Mouse (Mus musculus) neural tube, embryonic 11.5 days (tissue): Measurements from ENCODE around the gene Maml2. TPM values are rescaled to one million over a fixed set of nuclear protein-coding genes. Genes with fewer than 3 reads are reported as not detected.

Source experiments
- ATAC-seq: fragments of 200-750 bp; cut with Nextera tagmentation; 2 replicates; pipeline ENCODE4 v1.8.0; 2017; ENCODE audit warnings: moderate number of reproducible peaks, mild to moderate bottlenecking, moderate TSS enrichment, moderate library complexity; ENCODE audit not compliant: insufficient read depth, low FRiP score, low TSS enrichment
- DNase-seq: peaks from one replicate; pipeline ENCODE4 v3.0.0-alpha.2; 2015; ENCODE audit warnings: low spot score
- H3K27ac ChIP-seq: fragments of 300-500 bp; sonication (generic); 2 replicates; pipeline ENCODE4 v1.5.1; 2014; ENCODE audit warnings: low read depth, mild to moderate bottlenecking, low read length
- H3K27me3 ChIP-seq: fragments of 300-500 bp; sonication (generic); 2 replicates; pipeline ENCODE4 v1.6.1; 2014; ENCODE audit warnings: mild to moderate bottlenecking, low read length, mixed read lengths; ENCODE audit not compliant: control insufficient read depth, insufficient read depth
- H3K36me3 ChIP-seq: fragments of 300-500 bp; sonication (generic); 2 replicates; pipeline ENCODE4 v1.6.1; 2014; ENCODE audit warnings: mild to moderate bottlenecking, low read length, moderate library complexity, mixed read lengths; ENCODE audit not compliant: control insufficient read depth, insufficient read depth
- H3K4me1 ChIP-seq: fragments of 300-500 bp; sonication (generic); 2 replicates; pipeline ENCODE4 v1.6.1; 2014; ENCODE audit warnings: low read length, mixed read lengths; ENCODE audit not compliant: control insufficient read depth, insufficient read depth
- H3K4me2 ChIP-seq: fragments of 300-500 bp; sonication (generic); 2 replicates; pipeline ENCODE4 v1.6.1; 2014; ENCODE audit warnings: low read depth, mild to moderate bottlenecking, moderate library complexity
- H3K4me3 ChIP-seq: fragments of 300-500 bp; sonication (generic); 2 replicates; pipeline ENCODE4 v1.5.1; 2014; ENCODE audit warnings: low read depth, low read length
- H3K9ac ChIP-seq: fragments of 300-500 bp; sonication (generic); 2 replicates; pipeline ENCODE4 v1.6.1; 2014; ENCODE audit warnings: mild to moderate bottlenecking, low read length
- H3K9me3 ChIP-seq: fragments of 300-500 bp; sonication (generic); 2 replicates; pipeline ENCODE4 v1.6.1; 2016; ENCODE audit warnings: low read length; ENCODE audit not compliant: control insufficient read depth
- WGBS: fragments of 180-500 bp; shearing (Covaris S2); extraction: QIAGEN DNeasy Blood & Tissue Kit; methylation state at CpG from one replicate; pipeline ENCODE4 v1.1.7; 2014; 5-methylcytosine and 5-hydroxymethylcytosine counted together
- polyA plus RNA-seq: library from polyadenylated mRNA; unstranded; fragments of >200 nt; fragmentation: Nextera tagmentation; extraction: Ambion mirVana; gene quantifications from 2 replicates; pipeline ENCODE4 v1.2.1, GENCODE M21; 2014

Maml2 gene
- 12.8 and 14.1 TPM in 2 replicates for polyA plus RNA-seq

GRCm38 (mm10) chr9:13297668-13298512, at the start of gene Maml2:
Maml2 (plus strand) TSS chr9:13297957.
- peak within 1 kb of the TSS; percentile 65 for H3K4me3 ChIP-seq
- H3K27ac ChIP-seq = peak within 1 kb of the TSS; percentile 79
- WGBS = under 1% methylated on average over 20 of the region's 23 CpGs
- H3K36me3 ChIP-seq = no peaks in the 10 kb centered on the region
- peak within 1 kb of the TSS; percentile 77 for H3K9ac ChIP-seq
- ATAC-seq (peak; percentile 72), DNase-seq (peak; percentile 74)
- H3K9me3 ChIP-seq = no peaks in the 10 kb centered on the region
- no peaks in the 10 kb centered on the region for H3K27me3 ChIP-seq
- H3K4me2 ChIP-seq = peak within 1 kb of the TSS; percentile 97
- peaks cover 42% of the 10 kb centered on the region for H3K4me1 ChIP-seq

DNA sequence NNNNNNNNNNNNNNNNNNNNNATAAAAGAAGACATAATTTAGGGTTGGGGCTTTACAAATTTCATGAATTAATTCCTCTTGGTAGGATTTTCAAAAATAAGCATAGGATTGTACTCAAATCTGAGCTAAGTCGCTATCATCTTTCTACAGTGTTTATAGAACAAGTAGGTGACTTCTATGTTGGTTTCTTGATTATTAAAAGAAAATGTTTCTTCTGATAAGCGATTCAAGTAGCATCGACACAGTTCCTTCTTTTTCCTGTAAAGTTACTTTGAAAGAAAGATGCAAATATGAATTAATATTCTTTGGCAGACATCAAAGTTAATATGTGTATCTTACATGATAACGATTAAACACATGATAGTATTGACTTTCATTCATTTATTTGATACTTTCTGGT, 49.7 kb upstream of the Maml2 start:
- no peak overlapping the region for H3K9ac ChIP-seq
- H3K9me3 ChIP-seq = no peaks in the 10 kb centered on the region
- no peak overlapping the region for H3K4me3 ChIP-seq
- no peaks in the 10 kb centered on the region for H3K27me3 ChIP-seq
- H3K27ac ChIP-seq = no peak overlapping the region
- no peaks in the 10 kb centered on the region for H3K36me3 ChIP-seq
- DNase-seq (no peak), ATAC-seq (no peak)
- no peak overlapping the region for H3K4me2 ChIP-seq
- 94% methylated on average over 4 of the region's 4 CpGs for WGBS
- H3K4me1 ChIP-seq = peaks cover 14% of the 10 kb centered on the region

GRCm38 (mm10) chr9:13251251-13251650, 46.5 kb upstream of the Maml2 start:
- Histone ChIP-seq H3K27ac (no peak overlapping the region), H3K27me3 (no peaks in the 10 kb centered on the region), H3K4me2 (no peak overlapping the region), H3K4me1 (peaks cover 6% of the 10 kb centered on the region), H3K9ac (no peak overlapping the region), H3K36me3 (no peaks in the 10 kb centered on the region), H3K9me3 (no peaks in the 10 kb centered on the region), H3K4me3 (no peak overlapping the region)
- ATAC-seq (no peak), DNase-seq (no peak)
- 87% methylated on average over 2 of the region's 2 CpGs for WGBS

DNA sequence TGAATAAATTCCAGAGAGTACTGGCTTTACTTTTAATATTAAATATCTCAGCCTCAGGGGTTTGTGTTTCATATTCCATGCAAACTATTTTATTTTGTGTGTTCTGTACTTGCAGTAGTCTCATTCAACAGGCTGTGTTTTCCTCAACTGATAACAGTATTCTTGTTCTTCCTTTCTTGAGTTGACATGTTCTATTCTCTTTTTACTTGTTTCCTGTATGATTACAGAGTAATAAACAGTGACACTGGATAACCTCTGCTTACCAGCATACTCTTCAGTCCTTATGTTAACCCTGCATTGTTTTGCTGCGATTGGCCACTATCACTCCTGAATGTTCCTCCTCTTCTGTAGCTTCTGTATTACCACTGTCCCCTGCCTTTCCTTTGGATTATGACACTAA, 41.0 kb upstream of the Maml2 start:
- Histone ChIP-seq H3K9me3 (no peaks in the 10 kb centered on the region), H3K4me3 (no peak overlapping the region), H3K4me2 (no peak overlapping the region), H3K27ac (no peak overlapping the region), H3K4me1 (no peaks in the 10 kb centered on the region), H3K9ac (no peak overlapping the region), H3K27me3 (no peaks in the 10 kb centered on the region), H3K36me3 (no peaks in the 10 kb centered on the region)
- DNase-seq (no peak), ATAC-seq (no peak)
- 100% methylated on average over 1 of the region's 1 CpGs for WGBS

DNA sequence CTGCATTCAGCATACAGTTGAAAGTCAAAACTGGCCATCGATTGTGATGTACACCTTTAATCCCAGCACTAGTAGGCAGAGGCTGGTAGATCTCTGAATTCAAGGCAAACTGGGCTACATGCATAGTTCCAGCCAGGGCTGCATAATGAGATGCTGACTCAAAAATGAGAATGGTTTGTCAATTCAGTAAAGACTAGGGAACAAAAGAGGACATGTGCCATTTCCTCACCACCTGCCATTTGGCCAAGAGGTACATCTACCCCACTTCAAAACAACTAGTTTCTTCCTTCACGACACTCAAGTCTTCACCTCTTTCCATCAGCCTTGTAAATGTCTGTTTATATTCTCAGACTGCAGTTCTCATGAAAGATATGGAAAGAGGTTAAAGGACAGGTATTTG, 39.6 kb upstream of the Maml2 start:
- Histone ChIP-seq H3K27ac (no peak overlapping the region), H3K4me3 (no peak overlapping the region), H3K36me3 (no peaks in the 10 kb centered on the region), H3K4me1 (no peaks in the 10 kb centered on the region), H3K9me3 (no peaks in the 10 kb centered on the region), H3K27me3 (no peaks in the 10 kb centered on the region), H3K4me2 (no peak overlapping the region), H3K9ac (no peak overlapping the region)
- ATAC-seq (no peak), DNase-seq (no peak)
- WGBS = 91% methylated on average over 2 of the region's 2 CpGs

DNA sequence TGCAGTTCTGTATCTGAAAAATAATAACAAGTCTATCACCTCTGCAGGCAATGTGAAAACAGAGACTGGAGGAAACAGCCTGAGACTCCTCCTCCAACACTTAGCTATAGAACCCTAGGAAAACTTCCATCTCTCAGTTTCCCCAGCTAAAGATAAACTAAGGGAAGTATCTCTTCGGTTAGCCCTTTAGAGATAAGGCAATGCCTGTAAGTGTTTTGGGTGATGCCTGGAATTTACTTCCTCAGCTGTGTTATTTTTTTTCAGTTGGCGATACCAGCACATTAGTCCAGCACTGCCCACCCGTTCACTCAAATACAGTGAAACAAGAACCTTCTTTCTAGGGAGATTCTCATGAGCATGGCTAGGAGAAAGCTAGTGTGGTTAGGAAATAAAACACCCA, 36.8 kb upstream of the Maml2 start:
- no peak for DNase-seq

GRCm38 (mm10) chr9:13273219-13273618, 24.5 kb upstream of the Maml2 start:
- H3K9me3 ChIP-seq = no peaks in the 10 kb centered on the region
- WGBS = 86% methylated on average over 1 of the region's 1 CpGs
- H3K4me3 ChIP-seq = no peak overlapping the region
- no peak overlapping the region for H3K27ac ChIP-seq
- no peak overlapping the region for H3K9ac ChIP-seq
- H3K4me2 ChIP-seq = no peak overlapping the region
- no peaks in the 10 kb centered on the region for H3K4me1 ChIP-seq
- no peak for ATAC-seq
- DNase-seq = no peak
- no peaks in the 10 kb centered on the region for H3K36me3 ChIP-seq
- H3K27me3 ChIP-seq = no peaks in the 10 kb centered on the region

More for the DNA sequence above, 36.8 kb upstream of the Maml2 start:
- H3K9me3 ChIP-seq = no peaks in the 10 kb centered on the region
- H3K4me3 ChIP-seq = no peak overlapping the region
- H3K27ac ChIP-seq = no peak overlapping the region
- 89% methylated on average over 3 of the region's 3 CpGs for WGBS
- ATAC-seq = no peak
- no peaks in the 10 kb centered on the region for H3K4me1 ChIP-seq
- H3K9ac ChIP-seq = no peak overlapping the region
- H3K36me3 ChIP-seq = no peaks in the 10 kb centered on the region
- H3K4me2 ChIP-seq = no peak overlapping the region
- H3K27me3 ChIP-seq = no peaks in the 10 kb centered on the region

- Histone ChIP-seq H3K9ac (no peak overlapping the region), H3K4me1 (no peaks in the 10 kb centered on the region), H3K4me2 (no peak overlapping the region), H3K9me3 (no peaks in the 10 kb centered on the region), H3K36me3 (no peaks in the 10 kb centered on the region), H3K4me3 (no peak overlapping the region), H3K27me3 (no peaks in the 10 kb centered on the region), H3K27ac (no peak overlapping the region)
- no peak for DNase-seq
- ATAC-seq = no peak
- 75% methylated on average over 2 of the region's 2 CpGs for WGBS
Observed at GRCm38 (mm10) chr9:13287482-13287881, 10.3 kb upstream of the Maml2 start.
